Mouse (Mus musculus) layer of hippocampus, adult 11-12 months (tissue): ENCODE measurements around the gene Slx4.
"Not testable (repeated sequence)": the region's sequence is repeated elsewhere in the genome, so short reads cannot be mapped to it uniquely, and the experiment has no call there.

Source experiments
- DNase-seq: peaks from one replicate; pipeline ENCODE4 v3.0.0; 2022; ENCODE audit warnings: low spot score

Slx4 gene

DNA sequence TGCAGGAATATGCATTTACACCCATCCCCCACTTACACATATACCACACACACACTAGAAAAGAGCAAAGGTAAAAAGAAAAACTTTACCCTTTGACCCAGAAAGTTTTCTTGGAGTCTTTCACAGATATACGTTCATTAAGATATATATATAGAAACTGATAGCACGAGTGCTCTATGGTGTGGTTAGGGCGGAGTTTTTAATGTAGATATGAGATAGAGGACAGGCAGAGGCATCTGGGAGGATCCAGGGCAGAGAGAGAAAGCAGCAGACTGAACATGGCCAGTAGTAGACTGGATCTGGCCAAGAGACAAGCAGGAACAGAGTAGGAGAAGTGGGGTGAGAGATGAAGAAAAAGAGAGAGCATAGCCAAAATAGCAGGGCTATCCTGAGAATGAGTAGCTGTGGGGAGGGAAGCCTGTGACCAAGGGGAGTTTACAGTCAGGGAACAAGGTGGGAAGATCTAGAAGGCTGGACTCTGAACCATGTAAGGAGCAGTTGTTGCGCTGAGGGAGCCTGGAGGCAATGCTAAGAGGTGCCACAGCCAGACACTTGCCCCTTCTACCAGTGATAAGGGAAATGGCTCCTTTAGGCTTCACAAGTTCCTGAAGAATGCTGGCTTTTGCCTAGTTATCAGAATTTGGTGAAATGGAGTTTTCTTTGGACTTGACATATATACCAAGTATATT, 9.5 kb upstream of the Slx4 start:
- DNase-seq = no peak

DNA sequence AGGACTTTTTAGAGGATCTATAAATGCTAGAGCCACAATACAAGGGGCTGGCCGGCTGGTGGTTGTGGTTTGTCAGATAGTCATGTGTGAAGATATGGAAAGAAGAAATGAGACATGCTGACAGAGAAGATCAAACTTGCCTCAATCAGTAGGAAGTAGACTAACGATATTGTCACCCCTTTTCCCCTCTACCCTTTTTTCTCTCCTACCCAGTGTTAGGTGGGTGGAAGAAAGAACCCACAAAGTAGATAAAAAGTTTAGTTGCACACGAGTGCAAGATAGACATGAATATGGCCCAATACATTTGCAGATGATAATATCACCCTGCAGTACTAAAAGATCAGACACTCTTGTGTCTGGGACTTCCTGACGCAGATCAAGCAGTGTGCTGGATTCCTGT, 15.2 kb downstream of the Slx4 start:
- no peak for DNase-seq

DNA sequence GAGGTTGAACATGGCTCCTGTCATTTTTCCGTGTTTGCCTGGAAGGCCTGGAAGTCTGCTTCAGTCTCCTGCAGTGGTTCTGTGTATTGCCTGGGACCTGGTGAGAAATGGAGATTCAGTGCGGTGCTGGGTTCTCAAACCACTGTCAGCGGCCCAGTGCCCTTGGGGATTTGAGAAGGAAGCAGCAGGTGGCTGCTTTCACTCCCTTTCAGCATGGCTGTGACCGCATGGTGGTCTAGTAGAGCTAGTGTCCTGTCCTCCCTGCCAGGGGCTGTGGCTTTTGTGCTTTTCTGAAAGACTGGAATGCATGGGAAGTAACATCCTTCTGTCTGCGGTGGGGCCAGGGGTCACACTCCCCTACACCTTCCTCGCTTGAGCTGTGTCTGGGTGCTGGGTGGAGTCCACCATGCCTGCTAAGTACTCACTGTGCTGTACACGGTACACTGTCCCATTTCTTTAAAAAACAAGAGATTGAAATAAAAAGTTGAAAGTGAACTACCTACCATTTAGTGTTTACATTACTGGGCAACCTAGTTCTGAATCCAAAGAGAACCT, 20.3 kb downstream of the Slx4 start:
- no peak for DNase-seq

DNA sequence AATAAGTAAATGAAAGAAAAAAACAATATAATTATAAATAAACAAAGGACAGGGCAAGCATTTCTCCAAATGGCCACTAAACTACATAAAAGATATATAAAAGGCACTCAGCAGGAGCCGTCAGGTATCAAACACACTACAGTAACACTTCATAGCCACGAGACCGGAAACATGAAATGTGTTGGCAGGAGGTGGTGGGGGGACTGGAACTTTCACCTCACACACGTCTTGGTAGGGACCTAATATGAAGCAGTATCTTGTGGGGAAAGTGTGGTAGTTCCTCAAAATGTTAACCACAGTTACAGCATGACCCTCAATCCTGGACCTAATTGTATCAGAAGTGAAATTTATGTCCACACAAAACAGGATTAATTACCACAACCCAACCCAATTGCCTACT, 21.4 kb downstream of the Slx4 start:
- no peak for DNase-seq

DNA sequence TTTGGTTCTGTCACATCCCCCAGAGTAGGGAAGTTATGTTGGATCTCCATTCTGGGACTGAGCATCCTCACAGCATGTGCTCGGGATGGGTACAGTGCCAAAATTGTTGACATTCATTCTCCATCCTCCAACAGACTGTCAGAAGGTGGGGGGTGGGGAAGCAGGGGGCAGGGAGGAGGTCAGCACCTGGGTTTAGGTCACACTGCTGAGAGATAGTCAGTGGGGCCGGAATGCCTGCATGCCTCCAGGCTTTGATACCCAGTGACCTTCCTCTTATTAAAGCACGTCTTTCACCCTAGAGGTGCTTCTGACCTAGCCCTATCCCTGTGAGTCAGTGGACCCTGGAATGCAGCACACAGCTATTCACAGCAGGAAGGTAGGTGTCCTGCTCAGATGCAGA, 26.9 kb downstream of the Slx4 start:
- no peak for DNase-seq

DNA sequence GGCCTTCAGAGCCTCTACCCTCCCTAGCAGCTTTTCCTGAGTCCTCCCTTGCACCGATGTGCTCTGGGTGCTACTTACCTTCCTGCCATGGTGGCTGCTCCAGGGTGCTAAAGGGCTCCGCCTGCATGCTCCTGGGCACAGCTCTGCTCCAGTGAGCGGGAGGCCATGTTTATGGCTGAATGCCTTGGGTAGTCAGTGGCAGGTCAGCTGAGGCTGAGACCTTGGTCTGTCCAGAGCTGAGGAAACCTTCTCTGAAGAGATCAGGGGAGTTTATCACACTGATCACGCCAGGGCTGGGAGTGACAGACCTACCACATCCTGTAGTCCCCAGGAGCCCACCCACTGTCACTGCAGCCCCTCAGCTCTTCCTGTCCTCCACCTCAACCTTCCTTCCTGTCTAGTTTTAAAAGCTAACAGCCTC, 27.3 kb downstream of the Slx4 start, which contains the start of gene Nlrc3:
Nlrc3 (minus strand) TSS at position 382 of the 421 bp plus-strand sequence.
- no peak for DNase-seq

DNA sequence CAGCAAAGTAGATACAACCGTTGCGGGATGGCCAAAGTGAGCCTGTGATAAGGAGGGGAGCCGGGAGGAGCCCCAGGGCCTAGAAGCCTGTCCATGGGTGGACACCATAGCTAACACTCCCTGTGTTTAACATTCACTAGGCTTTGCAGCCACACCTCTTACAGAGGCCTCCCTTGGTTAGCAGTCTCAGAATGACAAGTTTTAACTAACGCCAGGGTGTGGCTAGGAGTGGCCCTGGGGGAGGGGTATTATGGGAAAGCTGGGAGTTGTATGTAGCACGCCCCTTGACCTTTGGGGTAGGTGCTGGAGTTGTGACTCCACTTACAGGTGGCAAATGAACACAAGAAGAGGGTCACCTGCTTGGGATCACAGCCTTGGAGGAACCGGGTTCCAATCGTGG, 27.9 kb downstream of the Slx4 start:
- no peak for DNase-seq

DNA sequence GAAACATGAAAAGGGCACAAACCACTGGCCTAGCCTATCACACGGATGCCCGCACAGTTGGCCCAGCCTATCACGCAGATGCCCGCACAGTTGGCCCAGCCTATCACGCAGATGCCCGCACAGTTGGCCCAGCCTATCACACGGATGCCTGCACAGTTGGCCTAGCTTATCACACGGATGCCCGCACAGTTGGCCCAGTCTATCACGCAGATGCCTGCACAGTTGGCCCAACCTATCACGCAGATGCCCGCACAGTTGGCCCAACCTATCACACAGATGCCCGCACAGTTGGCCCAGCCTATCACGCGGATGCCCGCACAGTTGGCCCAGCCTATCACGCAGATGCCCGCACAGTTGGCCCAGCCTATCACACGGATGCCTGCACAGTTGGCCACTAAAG, 29.1 kb downstream of the Slx4 start:
- not testable (repeated sequence) for DNase-seq

DNA sequence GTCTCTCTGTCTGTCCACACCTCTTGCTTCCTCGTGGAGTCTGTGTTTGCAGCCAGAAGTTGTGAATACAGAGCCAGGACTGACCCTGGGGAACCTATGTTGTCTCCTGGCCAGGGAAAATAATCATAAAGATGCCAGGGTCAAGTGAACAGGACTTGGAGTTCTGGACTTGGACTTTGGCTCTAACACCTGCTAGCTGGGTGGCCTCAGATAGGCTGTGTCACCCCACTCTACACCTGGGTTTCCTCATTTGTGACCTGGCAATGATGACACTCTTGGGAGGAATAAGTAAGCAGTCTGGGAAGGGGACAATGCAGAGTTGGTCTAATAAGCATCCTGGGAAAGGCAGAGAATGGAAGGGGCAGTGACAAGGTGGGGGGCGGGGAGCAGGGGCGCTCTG, 38.0 kb downstream of the Slx4 start:
- no peak for DNase-seq

DNA sequence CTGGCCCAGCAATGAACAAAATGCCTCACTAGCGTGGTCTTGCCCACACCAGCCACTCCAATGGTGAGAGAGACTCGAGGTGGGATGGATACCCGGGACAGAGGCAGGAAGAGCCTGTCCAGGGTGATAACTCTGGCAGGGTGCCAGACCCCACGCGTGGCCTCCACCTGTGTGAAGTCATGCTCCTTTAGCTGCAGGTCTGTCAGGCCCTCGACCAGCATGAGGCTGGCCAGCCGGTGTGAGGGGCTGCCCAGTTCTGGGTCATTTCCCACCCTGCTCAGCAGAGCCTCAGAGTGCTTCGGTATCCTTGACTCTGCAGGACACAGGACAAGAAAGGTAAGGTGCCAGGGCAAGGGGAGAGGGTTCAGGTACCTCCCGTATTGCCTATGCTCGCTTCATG, 38.6 kb downstream of the Slx4 start:
- DNase-seq = no peak

DNA sequence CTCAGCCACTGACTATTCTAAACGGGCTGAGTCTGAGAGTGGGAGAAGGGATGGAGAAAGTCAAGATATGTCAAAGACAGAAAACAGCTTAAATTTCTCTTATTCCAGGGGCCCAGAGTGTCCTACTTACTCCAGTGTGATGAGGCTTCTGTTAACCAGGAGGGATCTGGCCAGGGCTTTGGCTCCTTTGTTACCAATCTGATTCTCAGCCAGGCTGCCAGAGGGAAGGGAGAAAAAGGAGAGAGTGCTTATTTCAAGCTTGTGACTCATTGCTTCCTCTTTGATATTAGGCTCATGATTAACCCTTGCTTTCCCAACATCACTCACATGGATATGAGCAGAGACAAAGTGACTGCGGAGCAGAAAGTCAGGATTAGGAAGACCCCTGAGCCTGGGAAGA, 44.3 kb downstream of the Slx4 start:
- DNase-seq = no peak

DNA sequence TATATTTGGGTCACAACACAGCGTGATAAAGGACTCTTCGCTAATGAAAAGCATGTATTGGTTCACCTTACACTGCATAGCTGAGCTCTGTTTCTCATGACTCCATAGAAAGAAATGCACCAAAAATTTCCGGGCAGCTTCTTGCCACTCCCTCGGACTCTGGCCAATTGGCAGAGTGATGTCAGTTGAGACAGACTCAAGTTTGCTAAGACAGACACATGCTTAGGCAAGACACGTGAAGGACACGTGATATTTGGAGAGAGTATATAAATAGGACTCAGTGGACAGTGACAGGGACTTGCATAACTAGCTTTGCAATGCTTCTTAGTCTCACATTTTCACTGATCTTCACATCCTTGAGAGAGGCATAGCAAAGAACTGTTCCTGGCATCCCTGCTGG, 47.2 kb downstream of the Slx4 start:
- DNase-seq = peak; percentile 27

DNA sequence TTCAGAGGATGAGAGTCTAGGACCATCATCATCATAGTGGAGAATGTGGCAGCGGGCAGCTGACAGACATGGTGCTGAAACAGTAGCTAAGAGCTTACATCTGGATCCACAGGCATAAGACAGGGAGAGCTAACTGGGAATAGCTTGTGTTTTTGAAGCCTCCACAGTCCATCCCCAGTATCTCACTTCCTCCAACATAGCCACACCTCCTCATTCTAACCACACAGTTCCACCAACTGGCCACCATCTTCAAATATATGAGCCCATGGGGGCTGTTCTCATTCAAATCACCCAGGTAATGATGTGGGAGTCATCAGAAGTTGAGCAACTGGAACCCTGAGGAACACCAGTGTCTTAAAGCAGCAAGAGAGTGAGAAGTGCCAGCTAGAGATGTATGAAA, 52.4 kb downstream of the Slx4 start:
- DNase-seq = no peak

DNA sequence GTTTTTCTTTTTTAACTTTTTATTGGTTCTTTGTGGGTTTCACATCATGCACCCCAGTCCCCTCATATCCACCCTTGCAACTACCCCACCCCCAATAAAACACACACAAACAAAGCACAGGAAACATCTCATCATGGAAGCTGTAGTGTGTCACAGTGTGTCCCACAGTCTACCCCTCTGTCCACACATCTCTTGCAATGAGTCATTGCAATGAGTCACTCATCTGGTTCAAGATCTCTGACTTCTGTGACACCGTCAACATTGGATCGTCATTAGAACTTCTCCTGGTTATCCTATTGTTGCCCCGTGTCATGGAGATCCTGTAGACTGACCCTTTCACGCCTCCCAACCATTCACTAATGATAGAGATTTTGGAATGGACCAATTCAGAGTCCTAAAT, 68.9 kb downstream of the Slx4 start:
- no peak for DNase-seq

DNA sequence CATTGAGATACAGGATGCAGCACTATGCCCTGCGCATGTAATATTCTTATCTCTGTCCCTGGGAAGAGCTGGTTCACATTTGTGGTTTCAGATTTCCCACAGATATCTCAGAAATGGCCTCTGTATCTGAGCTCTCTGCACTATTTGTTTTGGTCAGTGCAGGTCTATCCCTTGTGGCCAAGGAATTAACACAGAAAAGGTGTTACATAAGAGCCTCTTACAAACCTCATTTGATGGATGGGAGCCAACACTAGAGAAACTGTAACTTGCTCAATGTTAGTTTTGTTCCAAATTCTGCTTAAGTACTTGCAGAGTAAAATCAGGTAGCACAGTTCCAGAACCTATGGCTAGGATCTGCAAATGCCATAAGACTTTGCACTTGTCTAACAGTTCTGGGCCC, 69.5 kb downstream of the Slx4 start:
- DNase-seq = no peak

DNA sequence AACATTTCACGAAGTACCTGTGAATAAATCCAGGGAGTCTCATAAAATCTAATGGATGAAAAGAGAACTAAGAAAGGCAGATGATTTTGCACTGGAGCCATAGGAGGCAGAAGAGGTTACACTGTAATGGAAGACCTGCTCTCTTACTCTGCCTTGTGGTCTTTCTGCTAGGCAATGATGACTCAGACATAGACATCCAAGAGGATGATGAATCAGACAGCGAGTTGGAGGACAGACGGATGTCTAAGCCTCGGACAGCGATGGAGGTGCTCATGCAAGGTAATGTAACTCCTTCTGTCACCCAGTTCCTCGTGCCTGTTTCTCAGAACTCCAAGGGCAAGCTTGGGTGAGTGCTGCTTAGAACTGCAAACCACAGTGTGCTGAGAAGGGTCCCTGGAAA, 70.0 kb downstream of the Slx4 start:
- DNase-seq = no peak

DNA sequence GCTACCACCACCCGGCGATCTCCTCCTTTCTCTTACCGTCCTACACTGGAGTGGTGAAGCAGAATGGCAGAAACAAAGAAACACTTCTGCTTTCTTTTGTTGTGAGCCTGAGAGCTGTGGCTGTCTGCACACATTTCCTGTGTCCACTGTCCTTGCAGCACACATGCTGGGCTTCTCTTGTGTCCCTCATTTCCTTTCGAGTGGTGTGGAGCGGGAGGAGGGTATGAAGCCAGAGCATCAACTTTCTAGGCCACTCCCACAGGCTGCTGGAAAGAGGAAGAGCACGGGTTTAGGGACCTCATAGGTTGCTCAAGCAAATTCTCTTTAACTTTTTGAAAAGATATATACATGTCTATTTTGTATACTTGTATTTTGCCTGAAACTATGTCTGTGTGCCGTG, 74.4 kb downstream of the Slx4 start:
- peak; percentile 45 for DNase-seq
